Mouse (Mus musculus) layer of hippocampus, adult 8-10 months (tissue): ENCODE results near the gene Ptpre. TPM values are rescaled to one million over a fixed set of nuclear protein-coding genes. Genes with fewer than 3 reads are reported as not detected.
A peak's percentile ranks its signal among the peaks of the same experiment; 100 is the strongest.
"Not testable (repeated sequence)": the region's sequence is repeated elsewhere in the genome, so short reads cannot be mapped to it uniquely, and the experiment has no call there.

Source experiments
- DNase-seq, 2 experiments: peaks; one replicate each; pipeline ENCODE4 v3.0.0; 2022; ENCODE audit warnings: low spot score in 2 of 2
- total RNA-seq, 4 experiments: library from RNA; stranded (reverse); gene quantifications; 2 replicates each; pipeline ENCODE4 v1.2.4; 2022

Ptpre gene
- total RNA-seq, 4 experiments from 2014 or later, result 49.5 to 52.8 (median 51.5) TPM

GRCm38 (mm10) chr7:135534548-135535189 is 2.6 kb upstream of the Ptpre start:
- DNase-seq, result peak; percentile 38 to 51

GRCm38 (mm10) chr7:135535908-135536307 is 1.4 kb upstream of the Ptpre start:
- no peak for DNase-seq

- DNase-seq, result peak; percentile 41 to 52
Observed at GRCm38 (mm10) chr7:135537948-135538741, 864 bp downstream of the Ptpre start.

GRCm38 (mm10) chr7:135539429-135539828 is 2.1 kb downstream of the Ptpre start:
- no peak for DNase-seq

- no peak for DNase-seq
Observed at GRCm38 (mm10) chr7:135542235-135542634, 5.0 kb downstream of the Ptpre start.

GRCm38 (mm10) chr7:135543033-135543432 is 5.8 kb downstream of the Ptpre start:
- peak in 1 of 2 experiments; percentile 41 for DNase-seq

- DNase-seq, result no peak
Observed at GRCm38 (mm10) chr7:135544321-135544720, 7.0 kb downstream of the Ptpre start.

- DNase-seq, result no peak
Observed at GRCm38 (mm10) chr7:135545957-135546356, 8.7 kb downstream of the Ptpre start.

- DNase-seq, result no peak
Observed at GRCm38 (mm10) chr7:135546530-135546929, 9.2 kb downstream of the Ptpre start.

- no peak for DNase-seq
Observed at GRCm38 (mm10) chr7:135548434-135548833, 11.2 kb downstream of the Ptpre start.

- DNase-seq, result no peak
Observed at GRCm38 (mm10) chr7:135551547-135551946, 14.3 kb downstream of the Ptpre start.

GRCm38 (mm10) chr7:135553550-135553949 is 16.3 kb downstream of the Ptpre start:
- DNase-seq, result no peak

- DNase-seq, result no peak
Observed at GRCm38 (mm10) chr7:135556663-135557402, 19.6 kb downstream of the Ptpre start.

- no peak for DNase-seq
Observed at GRCm38 (mm10) chr7:135560280-135560679, 23.0 kb downstream of the Ptpre start.

GRCm38 (mm10) chr7:135564022-135564421 is 26.7 kb downstream of the Ptpre start:
- no peak for DNase-seq

- no peak for DNase-seq
Observed at GRCm38 (mm10) chr7:135566013-135566412, 28.7 kb downstream of the Ptpre start.

- no peak for DNase-seq
Observed at GRCm38 (mm10) chr7:135567582-135567981, 30.3 kb downstream of the Ptpre start.

- DNase-seq, result no peak
Observed at GRCm38 (mm10) chr7:135568550-135568949, 31.3 kb downstream of the Ptpre start.

- DNase-seq, result no peak
Observed at GRCm38 (mm10) chr7:135571392-135571791, 34.1 kb downstream of the Ptpre start.

GRCm38 (mm10) chr7:135571951-135572559 is 34.8 kb downstream of the Ptpre start:
- no peak for DNase-seq

- DNase-seq, result not testable (repeated sequence)
Observed at GRCm38 (mm10) chr7:135575319-135576069, 38.2 kb downstream of the Ptpre start.
